Mouse (Mus musculus) MEL (cell line): ENCODE data around the gene Pacsin2.

ENCODE experiments used
- CTCF ChIP-seq, 3 experiments: IDR thresholded peaks in 2 of 3; conservative IDR thresholded peaks in 1 of 3; 2 replicates each; pipeline ENCODE4 v1.5.1; 2011 to 2012; ENCODE audit warnings: low read length in 3 of 3, low read depth in 2 of 3, mild to moderate bottlenecking in 2 of 3, improper control_type of control experiment in 1 of 3, inconsistent platforms in 1 of 3, mixed read lengths in 1 of 3, moderate library complexity in 1 of 3; ENCODE audit not compliant: control insufficient read depth in 1 of 3, insufficient read depth in 1 of 3, poor library complexity in 1 of 3, severe bottlenecking in 1 of 3
- HCFC1 ChIP-seq: IDR thresholded peaks from 2 replicates; pipeline ENCODE4 v1.6.1; 2012; ENCODE audit warnings: low read depth, mild to moderate bottlenecking, inconsistent platforms, low read length, improper control_type of control experiment, moderate library complexity
- POLR2A ChIP-seq, 2 experiments: IDR thresholded peaks; 2 replicates each; pipeline ENCODE4 v1.6.1; 2011 to 2012; ENCODE audit warnings: low read length in 2 of 2, mild to moderate bottlenecking in 2 of 2, control low read depth in 1 of 2, improper control_type of control experiment in 1 of 2, low read depth in 1 of 2, moderate library complexity in 1 of 2; ENCODE audit not compliant: control insufficient read depth in 1 of 2, insufficient read depth in 1 of 2, poor library complexity in 1 of 2
- ZC3H11A ChIP-seq: IDR thresholded peaks from 2 replicates; pipeline ENCODE4 v1.6.1; 2012; ENCODE audit warnings: low read depth, mild to moderate bottlenecking, inconsistent platforms, low read length, improper control_type of control experiment
- ZNF384 ChIP-seq: IDR thresholded peaks from 2 replicates; pipeline ENCODE4 v1.6.1; 2012; ENCODE audit warnings: low read depth, mild to moderate bottlenecking, inconsistent platforms, low read length, improper control_type of control experiment

- no peak for TF ChIP-seq ZNF384
- no peak for TF ChIP-seq POLR2A (IDR thresholded peaks at IDR 0.05; ENCODE audit: control insufficient read depth in 1 of 2, insufficient read depth in 1 of 2, low read depth in 1 of 2, low read length in 2 of 2, poor library complexity in 1 of 2)
- TF ChIP-seq CTCF (IDR thresholded peaks at IDR 0.05 in 2 of 3, conservative IDR thresholded peaks at IDR 0.05 in 1 of 3; ENCODE audit: control insufficient read depth in 1 of 3, insufficient read depth in 1 of 3, low read depth in 2 of 3, low read length in 3 of 3, poor library complexity in 1 of 3, severe bottlenecking in 1 of 3): no peak
- TF ChIP-seq HCFC1: peak; percentile 19; the same call in 1 of the 2 replicates
- TF ChIP-seq ZC3H11A: peak; percentile 2; the same call in 1 of the 2 replicates
Observed at GRCm38 (mm10) chr15:83451621-83452210, 12.7 kb downstream of the Pacsin2 start.
